Mouse (Mus musculus): ENCODE results near the gene Tbc1d23. TPM values are rescaled to one million over a fixed set of nuclear protein-coding genes. Genes with fewer than 3 reads are reported as not detected.

Gene Tbc1d23
- polyA plus RNA-seq, 1 experiment: 17.5 TPM

DNA sequence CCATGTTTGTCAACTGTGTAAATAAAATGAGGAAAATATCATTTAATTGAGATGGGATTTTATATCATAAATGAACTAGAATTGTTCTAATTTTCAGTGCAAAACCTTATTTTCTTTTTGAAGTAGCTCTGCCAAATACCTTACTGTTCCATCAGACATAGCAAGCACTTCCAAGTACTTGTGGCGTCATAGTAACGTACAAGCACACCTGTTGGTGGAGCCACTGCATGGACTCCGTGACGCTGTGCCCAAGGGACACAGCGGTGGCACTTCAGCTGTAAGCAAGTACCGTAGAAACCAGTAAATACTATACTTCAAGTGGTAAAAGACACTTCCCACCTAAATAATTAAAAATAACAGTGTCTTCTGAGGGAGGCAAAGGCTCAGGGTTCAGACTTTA, 10.9 kb downstream of the Tbc1d23 start:
- H3K36me3 ChIP-seq (ENCODE audit: control insufficient read depth, insufficient read depth, low read length): no peaks in the 10 kb centered on the region; the same call in 1 of the 2 replicates
- no peaks in the 10 kb centered on the region for H3K27me3 ChIP-seq (ENCODE audit: control insufficient read depth, insufficient read depth, low read length)
- no peak overlapping the region for H3K4me3 ChIP-seq (ENCODE audit: control insufficient read depth, insufficient read depth, low read length)
- H3K4me1 ChIP-seq (replicated peaks; ENCODE audit: control insufficient read depth, insufficient read depth, low read length): no peaks in the 10 kb centered on the region
- DNase-seq: no peak
- H3K27ac ChIP-seq (ENCODE audit: control insufficient read depth, insufficient read depth, low read length): no peak overlapping the region
- TF ChIP-seq CTCF (IDR thresholded peaks at IDR 0.05; ENCODE audit: borderline replicate concordance, control insufficient read depth, extremely low read depth, insufficient read depth, low read length, poor library complexity) (no peak), POLR2A (IDR thresholded peaks at IDR 0.05; ENCODE audit: control insufficient read depth, extremely low read depth, insufficient read depth, low read length, poor library complexity) (no peak)
- 97% methylated on average over 6 of the region's 6 CpGs for WGBS

DNA sequence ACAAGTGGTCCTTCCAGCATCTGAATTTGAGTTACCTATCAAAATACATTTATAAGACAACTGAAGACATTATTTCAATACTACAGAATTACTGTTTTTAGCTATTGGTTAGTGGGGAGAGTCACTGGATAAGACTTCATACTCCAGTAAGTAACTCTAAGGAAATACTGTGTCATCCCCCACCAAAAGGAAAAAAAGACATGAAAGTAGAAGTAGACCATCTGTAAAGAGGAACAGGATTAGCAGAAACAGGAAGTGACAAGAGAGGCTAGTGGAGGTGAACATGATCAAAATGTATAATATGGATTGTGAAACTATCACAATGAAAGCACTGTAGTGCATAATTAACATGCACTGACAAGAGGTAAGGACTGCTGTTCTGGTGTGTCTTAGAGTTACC, 15.3 kb downstream of the Tbc1d23 start:
- Histone ChIP-seq H3K27ac (ENCODE audit: control insufficient read depth, insufficient read depth, low read length) (no peak overlapping the region), H3K36me3 (ENCODE audit: control insufficient read depth, insufficient read depth, low read length) (peaks cover 17% of the 10 kb centered on the region), H3K27me3 (ENCODE audit: control insufficient read depth, insufficient read depth, low read length) (no peaks in the 10 kb centered on the region), H3K4me3 (ENCODE audit: control insufficient read depth, insufficient read depth, low read length) (no peak overlapping the region), H3K4me1 (replicated peaks; ENCODE audit: control insufficient read depth, insufficient read depth, low read length) (no peaks in the 10 kb centered on the region)
- no peak for DNase-seq
- TF ChIP-seq CTCF (IDR thresholded peaks at IDR 0.05; ENCODE audit: borderline replicate concordance, control insufficient read depth, extremely low read depth, insufficient read depth, low read length, poor library complexity): no peak
- TF ChIP-seq POLR2A (IDR thresholded peaks at IDR 0.05; ENCODE audit: control insufficient read depth, extremely low read depth, insufficient read depth, low read length, poor library complexity): no peak

- WGBS: 97% methylated on average over 2 of the region's 2 CpGs
- no peak overlapping the region for H3K4me3 ChIP-seq (ENCODE audit: control insufficient read depth, insufficient read depth, low read length)
- H3K36me3 ChIP-seq (ENCODE audit: control insufficient read depth, insufficient read depth, low read length): peaks cover 20% of the 10 kb centered on the region; the same call in 1 of the 2 replicates
- H3K4me1 ChIP-seq (replicated peaks; ENCODE audit: control insufficient read depth, insufficient read depth, low read length): no peaks in the 10 kb centered on the region
- no peaks in the 10 kb centered on the region for H3K27me3 ChIP-seq (ENCODE audit: control insufficient read depth, insufficient read depth, low read length)
- no peak for DNase-seq
- no peak overlapping the region for H3K27ac ChIP-seq (ENCODE audit: control insufficient read depth, insufficient read depth, low read length)
- no peak for TF ChIP-seq CTCF (IDR thresholded peaks at IDR 0.05; ENCODE audit: borderline replicate concordance, control insufficient read depth, extremely low read depth, insufficient read depth, low read length, poor library complexity)
- no peak for TF ChIP-seq POLR2A (IDR thresholded peaks at IDR 0.05; ENCODE audit: control insufficient read depth, extremely low read depth, insufficient read depth, low read length, poor library complexity)
Measured at GRCm38 (mm10) chr16:57211037-57211436, 20.3 kb downstream of the Tbc1d23 start.

GRCm38 (mm10) chr16:57208342-57208741, 23.0 kb downstream of the Tbc1d23 start:
- 91% methylated on average over 2 of the region's 2 CpGs for WGBS
- H3K36me3 ChIP-seq (ENCODE audit: control insufficient read depth, insufficient read depth, low read length): peaks cover 20% of the 10 kb centered on the region; the same call in 1 of the 2 replicates
- no peaks in the 10 kb centered on the region for H3K4me1 ChIP-seq (replicated peaks; ENCODE audit: control insufficient read depth, insufficient read depth, low read length)
- no peak overlapping the region for H3K4me3 ChIP-seq (ENCODE audit: control insufficient read depth, insufficient read depth, low read length)
- no peak overlapping the region for H3K27ac ChIP-seq (ENCODE audit: control insufficient read depth, insufficient read depth, low read length)
- TF ChIP-seq CTCF (IDR thresholded peaks at IDR 0.05; ENCODE audit: borderline replicate concordance, control insufficient read depth, extremely low read depth, insufficient read depth, low read length, poor library complexity) (no peak), POLR2A (IDR thresholded peaks at IDR 0.05; ENCODE audit: control insufficient read depth, extremely low read depth, insufficient read depth, low read length, poor library complexity) (no peak)
- no peaks in the 10 kb centered on the region for H3K27me3 ChIP-seq (ENCODE audit: control insufficient read depth, insufficient read depth, low read length)
- DNase-seq: no peak

GRCm38 (mm10) chr16:57197281-57197680, 34.0 kb downstream of the Tbc1d23 start:
- no peak for TF ChIP-seq CTCF (IDR thresholded peaks at IDR 0.05; ENCODE audit: borderline replicate concordance, control insufficient read depth, extremely low read depth, insufficient read depth, low read length, poor library complexity)
- Histone ChIP-seq H3K27me3 (ENCODE audit: control insufficient read depth, insufficient read depth, low read length) (no peaks in the 10 kb centered on the region), H3K36me3 (ENCODE audit: control insufficient read depth, insufficient read depth, low read length) (peaks cover 6% of the 10 kb centered on the region), H3K4me1 (replicated peaks; ENCODE audit: control insufficient read depth, insufficient read depth, low read length) (no peaks in the 10 kb centered on the region), H3K4me3 (ENCODE audit: control insufficient read depth, insufficient read depth, low read length) (no peak overlapping the region), H3K27ac (ENCODE audit: control insufficient read depth, insufficient read depth, low read length) (no peak overlapping the region)
- WGBS: 92% methylated on average over 3 of the region's 3 CpGs
- no peak for DNase-seq

DNA sequence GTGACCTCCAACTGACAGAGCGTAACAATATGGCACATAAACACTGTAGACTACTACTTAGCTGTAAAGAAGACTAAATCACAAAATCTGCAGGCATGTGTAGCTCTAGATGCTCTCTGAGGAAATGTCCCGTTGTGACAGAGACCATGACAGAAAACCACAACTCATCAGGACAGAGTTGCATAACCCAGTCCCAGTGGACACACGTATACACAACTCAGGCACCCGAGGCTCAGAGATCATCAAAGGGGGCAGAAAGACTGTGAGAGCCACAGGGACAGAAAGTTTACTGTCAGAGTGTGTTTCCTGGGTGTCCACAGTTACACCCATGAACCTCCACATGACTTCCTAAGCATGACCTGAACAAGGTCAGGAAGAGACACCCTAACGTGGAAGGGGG, 34.7 kb downstream of the Tbc1d23 start:
- 86% methylated on average over 5 of the region's 5 CpGs for WGBS
- Histone ChIP-seq H3K36me3 (ENCODE audit: control insufficient read depth, insufficient read depth, low read length) (peaks cover 10% of the 10 kb centered on the region), H3K27ac (ENCODE audit: control insufficient read depth, insufficient read depth, low read length) (no peak overlapping the region), H3K27me3 (ENCODE audit: control insufficient read depth, insufficient read depth, low read length) (no peaks in the 10 kb centered on the region), H3K4me1 (replicated peaks; ENCODE audit: control insufficient read depth, insufficient read depth, low read length) (no peaks in the 10 kb centered on the region), H3K4me3 (ENCODE audit: control insufficient read depth, insufficient read depth, low read length) (no peak overlapping the region)
- TF ChIP-seq CTCF (IDR thresholded peaks at IDR 0.05; ENCODE audit: borderline replicate concordance, control insufficient read depth, extremely low read depth, insufficient read depth, low read length, poor library complexity): no peak
- no peak for TF ChIP-seq POLR2A (IDR thresholded peaks at IDR 0.05; ENCODE audit: control insufficient read depth, extremely low read depth, insufficient read depth, low read length, poor library complexity)
- no peak for DNase-seq

DNA sequence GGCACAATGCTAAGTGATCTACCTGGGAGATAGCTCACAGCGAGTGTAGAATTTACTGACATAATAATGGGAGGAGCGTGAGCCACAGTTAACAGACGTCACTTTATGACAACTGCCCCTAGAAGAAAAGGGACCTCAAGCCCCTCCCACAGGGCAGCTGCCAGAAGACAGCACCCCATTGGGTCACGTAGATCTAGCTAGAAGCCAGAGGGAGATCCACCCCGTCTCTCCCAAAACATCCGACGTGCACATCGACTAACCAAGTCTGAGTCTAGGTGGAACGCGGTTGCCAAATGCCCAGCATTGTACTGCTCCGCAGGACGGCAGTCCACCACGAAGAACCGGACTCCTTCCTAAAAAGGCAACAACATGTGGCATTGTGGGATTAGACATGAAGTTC, 40.1 kb downstream of the Tbc1d23 start:
- Histone ChIP-seq H3K27me3 (ENCODE audit: control insufficient read depth, insufficient read depth, low read length) (no peaks in the 10 kb centered on the region), H3K4me3 (ENCODE audit: control insufficient read depth, insufficient read depth, low read length) (no peak overlapping the region), H3K4me1 (replicated peaks; ENCODE audit: control insufficient read depth, insufficient read depth, low read length) (no peaks in the 10 kb centered on the region), H3K27ac (ENCODE audit: control insufficient read depth, insufficient read depth, low read length) (no peak overlapping the region), H3K36me3 (ENCODE audit: control insufficient read depth, insufficient read depth, low read length) (peaks cover 16% of the 10 kb centered on the region)
- TF ChIP-seq POLR2A (IDR thresholded peaks at IDR 0.05; ENCODE audit: control insufficient read depth, extremely low read depth, insufficient read depth, low read length, poor library complexity) (no peak), CTCF (IDR thresholded peaks at IDR 0.05; ENCODE audit: borderline replicate concordance, control insufficient read depth, extremely low read depth, insufficient read depth, low read length, poor library complexity) (no peak)
- 98% methylated on average over 14 of the region's 14 CpGs for WGBS
- no peak for DNase-seq
